Mouse (Mus musculus) bone marrow, adult 2 months (tissue): ENCODE data around the gene Tm4sf5.

Source experiments
- CTCF ChIP-seq: fragments of 200-500 bp; IDR thresholded peaks from 2 replicates; pipeline ENCODE4 v1.5.1; 2011; ENCODE audit warnings: low read length, control low read depth; ENCODE audit not compliant: control insufficient read depth, insufficient read depth
- POLR2A ChIP-seq: fragments of 200-500 bp; IDR thresholded peaks from 2 replicates; pipeline ENCODE4 v1.6.1; 2011; ENCODE audit warnings: low read depth, mild to moderate bottlenecking, control low read depth, low read length, borderline replicate concordance; ENCODE audit not compliant: control insufficient read depth

DNA sequence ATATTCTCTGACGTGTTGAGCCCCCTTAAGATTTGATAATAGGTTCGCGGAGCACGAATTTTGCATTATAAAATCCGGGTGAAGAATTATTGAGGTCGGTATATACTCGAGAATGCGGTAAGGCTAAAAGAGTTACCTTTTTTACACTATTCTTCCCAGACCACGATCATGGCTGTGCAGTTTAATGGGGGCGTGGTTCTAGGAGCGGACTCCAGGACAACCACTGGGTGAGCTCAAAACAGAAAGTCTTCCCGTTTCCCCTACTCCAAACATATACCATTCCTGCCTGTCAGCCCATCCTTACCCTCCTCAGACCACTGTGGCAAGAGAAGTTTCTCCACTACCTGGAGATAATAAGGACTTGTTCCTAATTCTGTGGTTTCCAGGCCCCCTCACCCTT, 20.7 kb downstream of the Tm4sf5 start:
- TF ChIP-seq CTCF (no peak), POLR2A (no peak)
